Mouse (Mus musculus): ENCODE results near the gene Zbed3.

DNA sequence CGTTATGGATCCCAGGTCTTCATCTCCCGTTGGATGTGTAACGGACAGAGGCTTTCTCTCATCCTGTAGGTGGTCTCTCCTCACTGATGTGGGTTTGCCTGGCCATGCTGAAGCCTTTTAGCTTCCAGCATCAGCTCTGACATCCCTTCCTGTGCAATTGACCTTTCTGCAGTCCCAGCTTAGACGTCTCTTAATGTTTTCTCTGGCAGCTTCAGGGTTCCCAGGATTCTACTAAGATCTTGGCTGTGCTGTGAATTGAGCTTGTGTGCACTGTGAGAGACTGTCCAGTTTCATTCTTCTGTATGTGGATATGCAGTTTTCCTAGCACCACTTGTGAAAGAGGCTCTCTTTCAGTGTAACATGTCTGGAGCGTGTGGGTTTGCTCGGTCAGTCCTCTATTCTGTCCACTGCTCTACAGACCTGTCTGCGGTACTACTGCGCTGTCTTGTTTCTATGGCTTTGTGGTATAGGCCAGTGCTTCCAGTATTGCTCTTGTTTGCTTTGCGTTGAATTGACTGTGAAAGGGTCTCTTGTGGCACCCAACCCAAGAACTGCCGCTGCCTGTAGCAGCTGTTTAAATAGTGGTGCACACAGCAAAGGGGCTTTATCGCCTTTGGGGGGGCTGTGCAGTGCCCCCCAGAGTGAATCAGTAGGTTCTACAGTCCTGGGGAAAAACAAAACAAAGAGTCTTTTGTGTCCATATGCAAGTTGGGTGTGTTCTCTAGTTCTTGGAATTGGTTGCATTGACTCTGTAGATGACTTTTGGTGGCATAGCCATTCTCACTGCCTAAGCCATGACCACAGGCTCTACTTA is 8.9 kb downstream of the Zbed3 start:
- no peak for TF ChIP-seq POLR2A (IDR thresholded peaks at IDR 0.05; ENCODE audit: extremely low read depth, insufficient read depth, low read length)
- no peak for TF ChIP-seq CTCF (IDR thresholded peaks at IDR 0.05; ENCODE audit: extremely low read depth, insufficient read depth, low read length)
